Mouse (Mus musculus) adrenal gland, adult 18-20 months (tissue): ENCODE measurements around the gene Pcdh15. TPM values are rescaled to one million over a fixed set of nuclear protein-coding genes. Genes with fewer than 3 reads are reported as not detected.

Experiments used
- DNase-seq, 2 experiments: peaks; one replicate each; pipeline ENCODE4 v3.0.0; 2021 to 2022; ENCODE audit warnings: low spot score in 2 of 2
- total RNA-seq, 2 experiments: library from RNA; stranded (reverse); gene quantifications; 1 replicate in 1 of 2; 2 replicates in 1 of 2; pipeline ENCODE4 v1.2.3; 2021

Gene Pcdh15
- total RNA-seq, 2 experiments from 2014 or later: 4.9 to 5.3 TPM

GRCm38 (mm10) chr10:73333426-73333825 lies 234.3 kb downstream of the Pcdh15 start:
- no peak for DNase-seq

DNA sequence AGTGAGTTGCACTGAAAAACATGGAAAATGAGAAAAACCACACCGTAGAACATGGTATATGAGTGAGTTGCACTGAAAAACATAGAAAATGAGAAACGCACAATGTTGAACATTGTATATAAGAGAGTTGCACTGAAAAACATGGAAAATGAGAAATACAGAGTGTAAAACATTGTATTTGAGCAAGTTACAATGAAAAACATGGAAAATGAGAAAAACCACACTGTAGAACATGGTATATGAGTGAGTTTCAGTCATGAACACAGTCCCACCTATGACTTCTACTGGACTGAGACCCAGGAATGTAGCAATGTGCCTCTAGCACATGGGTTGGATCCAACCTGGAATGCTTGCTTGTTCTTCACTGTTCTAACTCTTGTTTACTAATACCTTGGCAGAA lies 279.9 kb downstream of the Pcdh15 start:
- DNase-seq: no peak

DNA sequence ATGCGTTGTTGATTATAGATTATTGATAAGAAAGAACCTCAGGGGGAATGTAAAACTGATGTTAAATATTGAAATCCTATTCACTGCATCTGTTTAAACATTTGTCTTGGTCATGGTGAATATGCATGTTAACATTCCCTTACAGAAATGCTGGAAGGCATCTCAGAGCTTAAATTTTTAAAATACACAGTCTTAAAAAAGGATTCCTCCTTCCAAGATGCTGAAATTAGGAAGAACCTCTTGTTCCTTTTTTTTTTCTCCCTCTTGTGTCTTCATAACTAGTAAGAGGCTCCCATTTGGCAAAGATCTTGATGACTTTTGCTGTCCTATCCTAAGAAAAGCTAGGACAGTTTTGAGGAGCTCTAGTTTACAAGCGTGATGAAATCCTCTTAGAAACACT lies 284.9 kb downstream of the Pcdh15 start:
- DNase-seq: no peak

GRCm38 (mm10) chr10:73400426-73400825 lies 301.3 kb downstream of the Pcdh15 start:
- DNase-seq: no peak

DNA sequence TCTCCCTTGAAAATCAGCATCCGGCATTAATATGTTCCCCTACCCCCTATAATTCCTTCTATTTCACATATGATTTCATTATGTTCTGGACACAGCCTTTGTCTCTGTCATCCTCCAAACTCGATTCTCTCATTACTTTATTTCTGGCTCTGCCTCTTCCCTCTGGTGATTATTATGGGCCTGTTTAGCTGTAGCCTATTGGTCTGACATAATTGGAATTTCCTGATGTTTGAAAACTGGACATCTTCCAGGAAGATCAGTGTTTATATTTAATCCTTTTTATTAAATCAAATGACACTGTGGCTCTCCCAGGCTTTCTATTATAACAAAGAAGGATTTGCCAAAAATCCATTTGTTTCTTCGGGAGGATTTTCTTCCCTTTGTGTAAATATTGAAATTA lies 326.3 kb downstream of the Pcdh15 start:
- DNase-seq: no peak

GRCm38 (mm10) chr10:73431345-73431744 lies 332.2 kb downstream of the Pcdh15 start:
- DNase-seq: no peak

- DNase-seq: no peak
Observed at GRCm38 (mm10) chr10:73484082-73484481, 384.9 kb downstream of the Pcdh15 start.

DNA sequence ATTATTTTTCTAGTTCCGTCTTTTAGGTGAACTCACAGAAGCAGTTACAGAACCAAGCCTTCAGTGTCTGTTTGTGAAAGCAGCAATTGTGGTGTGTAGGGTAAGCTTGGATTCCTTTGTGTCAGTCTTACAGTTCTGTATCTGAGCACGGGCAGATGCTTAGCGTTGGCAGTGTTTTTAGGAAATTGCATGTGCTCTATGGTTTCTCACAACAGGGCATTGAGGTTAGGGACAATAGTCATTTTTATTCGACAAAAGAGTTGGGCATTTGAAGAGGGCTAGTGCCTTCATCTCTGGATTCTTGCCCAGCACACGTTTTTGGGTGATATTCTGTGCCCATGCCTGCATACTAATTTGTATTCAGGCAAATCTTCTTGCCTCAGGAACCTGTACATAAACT lies 392.5 kb downstream of the Pcdh15 start:
- DNase-seq: no peak

- DNase-seq: no peak
Observed at GRCm38 (mm10) chr10:73514846-73515245, 415.7 kb downstream of the Pcdh15 start.

DNA sequence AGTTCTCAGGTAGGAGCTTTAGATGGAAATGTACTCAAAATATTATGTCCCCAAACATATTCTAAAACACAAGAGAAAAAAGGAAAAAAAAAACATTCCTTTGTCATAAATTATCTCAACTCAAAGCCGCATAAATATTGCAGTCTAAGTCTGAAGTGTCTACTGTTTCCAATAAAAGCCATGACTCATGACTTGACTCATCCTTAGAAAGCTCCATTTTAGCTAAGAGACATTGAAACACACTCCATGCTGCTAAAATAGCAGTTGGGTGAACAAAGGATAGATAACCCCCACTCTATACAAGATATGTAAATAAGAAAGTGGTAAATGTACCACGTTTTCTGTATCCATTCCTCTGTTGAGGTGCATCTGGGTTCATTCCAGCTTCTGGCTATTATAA lies 416.6 kb downstream of the Pcdh15 start:
- DNase-seq: no peak

GRCm38 (mm10) chr10:73519438-73519837 lies 420.3 kb downstream of the Pcdh15 start:
- no peak for DNase-seq

DNA sequence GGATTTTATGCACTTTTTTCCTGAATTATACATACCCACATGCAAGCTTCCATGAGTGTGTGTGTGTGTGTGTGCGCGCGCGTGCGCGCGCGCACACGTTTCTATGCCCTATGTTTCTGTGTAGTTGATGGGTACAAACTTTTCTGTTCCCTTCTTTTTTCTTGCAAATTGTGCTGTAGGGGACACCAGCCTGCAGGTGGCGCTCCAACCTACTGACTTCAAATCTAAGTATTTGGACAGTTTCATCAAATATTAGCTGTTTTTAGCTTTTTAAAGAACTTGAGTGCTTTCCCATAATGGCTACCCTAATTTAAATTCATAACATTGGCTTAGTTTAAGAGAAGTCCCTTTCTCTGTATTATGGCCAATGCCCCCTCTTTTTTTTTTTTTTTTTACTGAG lies 453.7 kb downstream of the Pcdh15 start:
- peak; percentile 19 to 39 for DNase-seq

- DNase-seq: peak; percentile 31 to 58
Observed at GRCm38 (mm10) chr10:73564216-73564615, 465.1 kb downstream of the Pcdh15 start.

DNA sequence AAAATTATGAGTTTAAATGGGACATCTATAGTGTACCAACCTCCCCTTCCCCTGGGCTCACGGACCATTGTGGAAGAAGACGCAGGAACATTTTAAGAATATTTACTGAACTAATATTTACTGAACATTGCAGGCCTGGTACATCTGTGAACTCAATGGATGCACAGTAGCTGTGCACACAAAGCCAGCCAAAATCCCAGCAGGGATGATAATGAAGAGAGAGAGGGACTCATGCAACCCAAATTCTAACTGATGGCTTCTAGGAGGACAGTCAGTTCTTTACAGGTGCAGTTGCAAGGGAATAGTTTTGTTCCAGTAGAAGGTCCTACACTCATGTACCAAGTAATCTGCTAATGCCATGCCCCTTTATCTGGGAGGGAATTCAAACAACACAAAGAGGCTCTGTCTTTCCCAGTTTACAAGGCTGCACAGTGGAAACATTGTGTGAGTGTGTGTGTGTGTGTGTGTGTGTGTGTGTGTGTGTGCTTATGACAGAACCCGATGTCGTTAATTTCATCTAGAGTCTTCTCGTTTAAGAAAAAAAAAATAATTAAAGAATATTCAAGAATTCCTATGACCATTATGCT lies 475.7 kb downstream of the Pcdh15 start:
- no peak for DNase-seq

GRCm38 (mm10) chr10:73667501-73667900 lies 568.4 kb downstream of the Pcdh15 start:
- DNase-seq: no peak

DNA sequence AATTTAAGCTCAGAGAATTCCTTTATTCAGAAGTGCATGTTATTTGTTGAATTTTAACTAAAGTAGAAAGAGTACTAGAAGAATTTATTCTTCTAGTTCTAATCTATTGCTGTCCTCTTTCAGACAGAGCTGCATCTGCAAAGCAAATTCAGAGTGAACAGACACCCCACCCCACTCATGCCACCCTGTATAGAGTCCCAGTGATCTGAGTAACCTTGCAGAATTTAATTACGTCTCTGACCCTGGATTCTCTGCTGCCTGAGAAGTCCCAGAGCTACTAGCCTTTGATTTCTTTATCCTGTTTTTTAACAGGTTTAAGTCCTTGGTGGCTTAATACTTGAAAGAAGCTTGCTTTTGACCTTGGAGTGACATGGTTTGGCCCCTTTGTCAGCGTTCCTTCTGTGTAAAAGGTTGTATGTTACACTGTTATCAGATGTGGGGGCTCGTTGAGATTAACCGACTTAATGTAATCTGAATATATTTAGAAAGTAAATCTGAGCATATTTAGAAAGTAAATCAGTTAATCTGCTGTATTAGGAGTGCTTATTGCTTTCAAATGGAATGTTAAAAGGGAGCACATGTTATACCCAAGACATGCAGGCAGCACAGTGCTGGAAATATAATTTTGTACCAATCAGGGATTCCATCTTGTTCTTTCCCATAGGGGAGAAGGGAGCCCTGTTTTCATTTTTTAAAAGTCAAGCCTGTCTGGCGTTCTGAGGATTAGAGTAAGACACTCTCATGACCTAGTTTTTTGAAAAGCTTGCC lies 601.6 kb downstream of the Pcdh15 start:
- no peak for DNase-seq

GRCm38 (mm10) chr10:73725566-73726240 lies 626.6 kb downstream of the Pcdh15 start:
- DNase-seq: no peak

DNA sequence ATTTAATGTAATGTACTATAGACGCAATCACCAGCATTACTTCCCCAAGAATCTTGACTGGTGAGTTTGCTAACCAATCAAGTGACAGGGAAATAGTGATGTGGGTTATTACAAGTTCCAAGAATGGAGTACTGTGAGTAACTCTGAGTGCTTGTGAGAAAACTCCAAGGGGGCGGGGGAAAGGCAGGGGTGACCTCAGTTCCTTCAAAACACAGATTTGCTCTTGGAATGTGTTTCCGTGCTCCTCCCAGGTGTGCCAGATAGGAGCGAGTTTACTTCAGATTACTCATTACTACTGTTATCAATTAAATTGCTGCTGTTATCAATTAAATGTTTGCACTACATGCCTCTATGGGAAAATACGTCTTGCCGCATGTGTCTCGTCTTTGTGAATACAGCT lies 634.1 kb downstream of the Pcdh15 start:
- DNase-seq: no peak

GRCm38 (mm10) chr10:73749021-73749420 lies 649.9 kb downstream of the Pcdh15 start:
- peak in 1 of 2 experiments; percentile 9 for DNase-seq

DNA sequence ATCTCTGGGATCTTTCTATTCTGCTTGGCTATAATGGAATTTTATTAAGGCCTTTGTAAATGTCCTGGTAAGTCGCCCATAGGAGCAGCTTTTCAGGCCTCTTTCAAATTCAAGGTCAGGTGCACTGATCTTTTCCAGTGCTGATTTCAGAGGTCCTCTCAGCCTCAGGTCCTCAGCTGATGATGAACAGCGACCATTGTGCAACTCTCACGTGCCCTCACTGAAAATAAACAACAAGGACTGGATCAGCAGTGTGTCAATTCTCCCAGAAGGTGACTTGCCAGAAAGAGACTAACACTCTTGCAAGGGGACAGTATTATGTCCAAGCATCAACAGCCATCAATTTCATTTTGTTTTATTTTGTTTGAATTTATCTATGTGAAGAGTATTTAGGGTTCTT lies 654.7 kb downstream of the Pcdh15 start:
- peak in 1 of 2 experiments; percentile 48 for DNase-seq

GRCm38 (mm10) chr10:73782945-73783344 lies 683.8 kb downstream of the Pcdh15 start:
- DNase-seq: no peak

DNA sequence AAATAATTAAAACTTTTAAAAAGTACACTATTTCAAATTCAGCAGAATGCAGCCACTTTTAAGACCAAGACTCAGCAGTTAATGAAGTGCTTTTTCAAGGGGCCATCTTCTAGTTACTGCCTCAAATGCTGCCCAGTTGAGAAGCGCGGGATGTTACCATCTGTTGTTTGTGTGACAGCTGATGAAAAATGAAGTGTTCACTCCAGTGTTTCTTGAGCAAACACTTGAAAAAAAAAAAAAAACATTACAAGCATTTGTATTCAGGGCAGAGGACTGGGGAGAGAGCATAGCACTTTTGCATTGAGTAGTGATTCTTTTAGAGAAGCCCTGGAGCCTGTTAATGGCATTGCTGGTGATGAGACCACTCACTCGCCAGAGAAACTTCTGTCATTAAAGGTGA lies 689.0 kb downstream of the Pcdh15 start:
- no peak for DNase-seq
